Mouse (Mus musculus) liver, embryonic 14.5 days (tissue): ENCODE measurements around the gene Scp2. TPM values are rescaled to one million over a fixed set of nuclear protein-coding genes. Genes with fewer than 3 reads are reported as not detected.

Source experiments
- ATAC-seq: fragments of 200-750 bp; cut with Nextera tagmentation; 2 replicates; pipeline ENCODE4 v1.8.0; 2017; ENCODE audit warnings: moderate number of reproducible peaks, mild to moderate bottlenecking, moderate library complexity; ENCODE audit not compliant: insufficient read depth
- DNase-seq, 3 experiments: peaks; one replicate each; pipeline ENCODE4 v3.0.0-alpha.2; 2012 to 2013; ENCODE audit warnings: low read depth in 3 of 3, low spot score in 3 of 3
- H3K27ac ChIP-seq: fragments of 300-500 bp; sonication (generic); 2 replicates; pipeline ENCODE4 v1.5.1; 2014; ENCODE audit warnings: moderate library complexity, mild to moderate bottlenecking, control low read depth, inconsistent platforms
- H3K27me3 ChIP-seq: fragments of 300-500 bp; sonication (generic); 2 replicates; pipeline ENCODE4 v1.6.1; 2014; ENCODE audit warnings: mild to moderate bottlenecking, low read length, moderate library complexity; ENCODE audit not compliant: control insufficient read depth, insufficient read depth
- H3K36me3 ChIP-seq: fragments of 300-500 bp; sonication (generic); replicated peaks from 2 replicates; pipeline ENCODE4 v1.6.1; 2014; ENCODE audit warnings: low read depth; ENCODE audit not compliant: control insufficient read depth, insufficient read depth
- H3K4me1 ChIP-seq, 2 experiments: fragments of 200-500 bp in 1 of 2; fragments of 300-500 bp in 1 of 2; sonication (generic) in 1 of 2; replicated peaks; 2 replicates each; pipeline ENCODE4 v1.6.1; 2012 to 2014; ENCODE audit warnings: antibody characterized with exemption in 1 of 2, inconsistent platforms in 1 of 2, low read length in 1 of 2; ENCODE audit not compliant: control insufficient read depth in 2 of 2, insufficient read depth in 2 of 2
- H3K4me2 ChIP-seq: fragments of 300-500 bp; sonication (generic); 2 replicates; pipeline ENCODE4 v1.6.1; 2014; ENCODE audit warnings: low read depth, mild to moderate bottlenecking, control low read depth, moderate library complexity
- H3K4me3 ChIP-seq, 2 experiments: fragments of 200-500 bp in 1 of 2; fragments of 300-500 bp in 1 of 2; sonication (generic) in 1 of 2; 2 replicates each; pipeline ENCODE4 v1.5.1; 2012 to 2014; ENCODE audit warnings: low read depth in 2 of 2, low read length in 2 of 2, mild to moderate bottlenecking in 2 of 2, control low read depth in 1 of 2, inconsistent platforms in 1 of 2, moderate library complexity in 1 of 2; ENCODE audit not compliant: insufficient read depth in 1 of 2
- H3K9ac ChIP-seq: fragments of 300-500 bp; sonication (generic); replicated peaks from 2 replicates; pipeline ENCODE4 v1.6.1; 2014; ENCODE audit warnings: mild to moderate bottlenecking, control low read depth, moderate library complexity
- H3K9me3 ChIP-seq: fragments of 300-500 bp; sonication (generic); 2 replicates; pipeline ENCODE4 v1.6.1; 2016; ENCODE audit warnings: low read length, mixed read lengths; ENCODE audit not compliant: control insufficient read depth
- CTCF ChIP-seq: IDR thresholded peaks from 2 replicates; pipeline ENCODE4 v1.5.1; 2016; ENCODE audit warnings: antibody characterized with exemption, low read depth, control low read depth
- EP300 ChIP-seq: IDR thresholded peaks from 2 replicates; pipeline ENCODE4 v1.6.1; 2016; ENCODE audit warnings: antibody characterized with exemption, low read depth
- WGBS: fragments of 180-500 bp; shearing (Covaris S2); extraction: QIAGEN DNeasy Blood & Tissue Kit; methylation state at CpG from one replicate; pipeline ENCODE4 v1.1.7; 2014; ENCODE audit not compliant: insufficient replicate concordance; 5-methylcytosine and 5-hydroxymethylcytosine counted together
- polyA plus RNA-seq, 2 experiments: library from polyadenylated mRNA; depleted of rRNA in 1 of 2; stranded (reverse) in 1 of 2; unstranded in 1 of 2; fragments of >200 nt; fragmentation: Nextera tagmentation in 1 of 2; extraction: Ambion mirVana in 1 of 2; gene quantifications; 2 replicates each; pipeline versions ENCODE4 v1.2.1 to v1.2.3; 2012 to 2014

Scp2 gene
- polyA plus RNA-seq, 2 experiments = 195 to 311 TPM

GRCm38 (mm10) chr4:108126260-108126659 is 18.5 kb downstream of the Scp2 start:
- Histone ChIP-seq H3K36me3 (no peaks in the 10 kb centered on the region), H3K27me3 (no peaks in the 10 kb centered on the region), H3K27ac (no peak overlapping the region), H3K9ac (no peak overlapping the region), H3K4me2 (no peak overlapping the region), H3K4me3 (no peak overlapping the region), H3K4me1 (no peaks in the 10 kb centered on the region), H3K9me3 (no peaks in the 10 kb centered on the region)
- ATAC-seq = no peak
- TF ChIP-seq CTCF (no peak), EP300 (no peak)
- WGBS = 63% methylated on average over 4 of the region's 4 CpGs
- no peak for DNase-seq

GRCm38 (mm10) chr4:108124104-108124503 is 20.7 kb downstream of the Scp2 start:
- Histone ChIP-seq H3K9me3 (no peaks in the 10 kb centered on the region), H3K36me3 (no peaks in the 10 kb centered on the region), H3K4me2 (no peak overlapping the region), H3K4me3 (no peak overlapping the region), H3K9ac (no peak overlapping the region), H3K4me1 (no peaks in the 10 kb centered on the region), H3K27ac (no peak overlapping the region), H3K27me3 (no peaks in the 10 kb centered on the region)
- ATAC-seq = no peak
- WGBS = 81% methylated on average over 1 of the region's 1 CpGs
- no peak for DNase-seq
- TF ChIP-seq CTCF (no peak), EP300 (no peak)

GRCm38 (mm10) chr4:108117924-108118876 is 26.6 kb downstream of the Scp2 start:
- Histone ChIP-seq H3K9ac (peak overlapping the region; percentile 70), H3K4me3 (peak overlapping the region; percentile 66 to 98), H3K27ac (no peak overlapping the region), H3K4me2 (peak overlapping the region; percentile 87), H3K36me3 (no peaks in the 10 kb centered on the region), H3K27me3 (no peaks in the 10 kb centered on the region), H3K4me1 (peaks cover 0 to 3% of the 10 kb centered on the region in 2 experiments; a peak in 2 of 4 replicates), H3K9me3 (no peaks in the 10 kb centered on the region)
- DNase-seq (peak; percentile 76 to 79 (median 77)), ATAC-seq (peak; percentile 88)
- no peak; the same call in 1 of the 2 replicates for TF ChIP-seq CTCF
- no peak for TF ChIP-seq EP300
- WGBS = 6% methylated on average over 43 of the region's 45 CpGs

GRCm38 (mm10) chr4:108117488-108117887 is 27.3 kb downstream of the Scp2 start:
- H3K36me3 ChIP-seq = no peaks in the 10 kb centered on the region
- H3K4me3 ChIP-seq = peak overlapping the region in 1 of 2 experiments; percentile 66; a peak in 1 of 4 replicates
- DNase-seq = no peak
- 73% methylated on average over 8 of the region's 8 CpGs for WGBS
- no peak overlapping the region for H3K27ac ChIP-seq
- peaks cover 0 to 3% of the 10 kb centered on the region in 2 experiments; a peak in 2 of 4 replicates for H3K4me1 ChIP-seq
- peak overlapping the region; percentile 13; the same call in 1 of the 2 replicates for H3K4me2 ChIP-seq
- ATAC-seq = no peak
- no peaks in the 10 kb centered on the region for H3K27me3 ChIP-seq
- no peak overlapping the region for H3K9ac ChIP-seq
- no peak for TF ChIP-seq EP300
- no peak for TF ChIP-seq CTCF
- no peaks in the 10 kb centered on the region for H3K9me3 ChIP-seq

- H3K36me3 ChIP-seq = no peaks in the 10 kb centered on the region
- H3K27ac ChIP-seq = no peak overlapping the region
- H3K4me1 ChIP-seq = peaks cover 0 to 3% of the 10 kb centered on the region in 2 experiments; a peak in 2 of 4 replicates
- DNase-seq = no peak
- no peaks in the 10 kb centered on the region for H3K27me3 ChIP-seq
- no peak overlapping the region for H3K9ac ChIP-seq
- no peak overlapping the region for H3K4me3 ChIP-seq
- ATAC-seq = no peak
- TF ChIP-seq CTCF = no peak
- no peak for TF ChIP-seq EP300
- H3K4me2 ChIP-seq = no peak overlapping the region
- 62% methylated on average over 2 of the region's 2 CpGs for WGBS
- H3K9me3 ChIP-seq = no peaks in the 10 kb centered on the region
Measured at GRCm38 (mm10) chr4:108116466-108116865, 28.3 kb downstream of the Scp2 start.
